Mouse (Mus musculus) urinary bladder, adult 18-20 months (tissue): ENCODE results near the gene Fras1.

Experiments
- DNase-seq, 2 experiments: peaks; one replicate each; pipeline ENCODE4 v3.0.0; 2022; ENCODE audit warnings: low spot score in 2 of 2, mixed read lengths in 2 of 2

Gene Fras1

DNA sequence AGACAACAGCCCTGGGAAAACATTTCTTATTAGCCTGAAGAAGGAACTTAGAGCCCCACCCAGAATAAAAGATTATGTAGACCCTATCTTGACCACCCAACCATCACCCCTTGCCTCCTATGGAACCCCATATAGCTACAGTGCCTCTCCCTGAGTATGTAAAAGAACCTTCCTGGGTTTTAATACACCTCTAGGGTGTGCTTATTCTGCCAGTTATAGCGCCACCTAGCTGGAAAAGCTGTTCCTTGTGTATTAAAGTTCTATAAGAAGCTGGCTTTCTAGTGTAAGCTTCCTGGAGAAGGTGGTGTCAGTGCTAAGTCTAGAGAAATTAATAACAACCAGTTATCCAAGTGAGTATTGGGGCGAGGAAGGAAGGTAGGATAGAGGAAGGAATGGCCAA, 303.7 kb downstream of the Fras1 start:
- DNase-seq: peak in 1 of 2 experiments; percentile 7

DNA sequence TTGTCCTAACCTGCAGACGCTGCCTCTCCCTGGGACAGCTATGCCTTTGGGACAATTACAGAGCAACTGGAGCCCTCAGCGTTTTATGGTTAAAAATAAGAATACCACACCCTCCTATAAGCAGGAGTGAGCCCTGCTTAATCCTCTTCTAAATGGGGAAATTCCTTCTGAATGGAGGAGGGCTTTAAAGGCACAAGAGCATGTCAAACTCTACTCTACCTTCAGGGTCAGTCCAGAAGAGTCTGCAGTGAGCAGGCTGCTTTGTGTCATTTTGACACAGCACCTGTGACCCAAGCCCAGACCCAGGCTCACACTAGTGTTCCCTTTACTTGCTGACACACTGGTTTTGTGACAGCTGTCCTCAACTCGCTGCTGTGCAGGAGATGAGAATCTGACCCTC, 307.3 kb downstream of the Fras1 start:
- DNase-seq: no peak

DNA sequence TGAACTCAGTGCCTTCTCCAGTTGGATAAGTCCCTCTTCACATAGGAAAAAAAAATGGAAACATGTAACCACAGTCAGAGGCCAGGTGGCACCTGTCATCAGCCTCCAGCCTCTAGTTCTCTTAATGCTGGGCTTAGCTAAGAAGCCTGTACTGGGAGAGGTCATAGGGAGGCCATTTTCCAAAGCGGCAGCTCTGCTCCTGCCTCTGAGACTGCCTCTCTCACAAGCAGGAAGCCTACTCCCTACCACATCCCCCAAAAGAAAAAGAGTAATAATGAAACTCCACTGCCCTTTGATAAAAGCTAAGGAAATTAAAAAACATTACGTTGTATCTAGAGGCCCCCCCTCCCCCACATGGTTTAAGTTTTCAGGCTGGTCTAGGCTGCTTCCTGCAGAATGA, 309.0 kb downstream of the Fras1 start:
- no peak for DNase-seq

DNA sequence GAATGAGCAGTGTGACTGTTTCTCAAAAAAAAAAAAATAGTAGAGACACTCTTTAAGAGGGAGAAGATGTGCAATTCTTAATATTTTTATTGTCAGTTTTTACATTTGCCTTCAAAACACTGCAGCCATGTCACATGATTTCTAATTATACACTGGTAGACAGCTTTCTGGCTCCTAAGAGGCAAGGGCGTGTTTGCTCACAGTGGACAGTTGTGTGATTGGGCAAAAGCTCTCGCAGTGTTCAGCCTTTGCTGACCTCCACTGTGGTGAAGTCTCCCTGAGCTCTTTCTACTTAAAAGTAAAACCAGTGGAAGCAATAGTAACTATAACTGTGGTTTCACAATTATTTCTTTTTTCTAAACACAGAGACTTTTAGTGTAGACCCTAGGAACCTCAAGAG, 315.1 kb downstream of the Fras1 start:
- no peak for DNase-seq

DNA sequence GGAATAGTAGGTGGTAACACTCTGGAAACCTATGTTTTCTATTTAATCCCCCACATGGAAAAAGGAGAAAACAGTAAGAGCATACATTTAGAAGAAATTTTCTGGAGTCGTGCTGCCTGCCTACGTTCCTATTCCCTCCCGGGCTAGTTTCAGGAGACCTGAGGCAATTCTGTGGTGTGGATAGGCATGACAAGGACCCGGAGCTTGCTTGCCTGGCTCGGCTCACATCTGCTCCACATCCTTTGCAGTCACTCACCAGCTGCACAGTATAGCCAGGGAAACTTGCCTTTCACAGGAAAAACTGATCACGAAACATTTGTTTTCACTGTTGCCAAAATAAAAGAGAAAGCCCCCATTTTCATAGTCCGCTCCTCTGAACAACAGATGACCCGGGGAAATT, 325.2 kb downstream of the Fras1 start:
- no peak for DNase-seq

DNA sequence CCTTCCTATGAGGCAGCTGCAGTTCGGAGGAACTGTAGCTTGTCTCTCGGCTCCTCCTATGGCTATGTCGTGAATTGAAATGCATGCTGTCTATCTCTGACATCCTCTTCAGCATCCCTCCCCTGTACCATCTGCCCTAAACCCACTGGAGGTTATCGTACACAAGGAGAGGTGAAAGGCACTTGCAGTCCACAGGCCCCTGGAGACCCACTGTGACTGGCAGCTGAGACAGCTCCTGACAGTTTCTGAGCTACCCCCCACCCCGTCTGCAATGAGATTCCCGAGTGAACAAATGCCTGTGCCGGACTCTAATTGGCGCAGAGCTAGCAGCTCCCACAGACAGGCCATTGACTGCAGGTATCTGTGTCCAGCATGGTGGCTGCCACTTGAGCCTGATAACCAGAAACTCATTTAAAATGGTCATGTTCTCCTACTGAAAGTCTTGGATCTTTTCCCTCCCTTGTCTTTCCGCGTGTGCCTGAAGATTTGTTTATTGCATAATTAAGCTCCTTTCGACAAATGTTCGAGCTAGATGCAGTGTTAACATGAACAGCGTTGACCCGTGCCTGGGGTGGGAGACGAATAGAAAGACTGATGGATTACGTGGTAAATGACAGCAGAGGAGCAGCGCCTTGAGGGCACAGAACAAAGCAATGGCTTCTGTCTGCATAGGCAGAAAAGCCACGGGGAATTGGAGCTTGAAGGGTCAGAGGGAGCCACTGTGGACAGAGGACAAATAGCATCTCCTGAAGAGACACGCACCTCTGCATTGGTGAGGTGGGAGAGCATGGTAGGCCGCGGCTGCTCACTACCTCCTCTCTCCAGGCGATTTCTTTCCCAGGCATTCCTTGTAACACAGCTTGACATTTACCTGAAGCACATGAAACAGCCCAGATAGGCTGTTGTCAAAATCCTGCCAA, 329.2 kb downstream of the Fras1 start:
- no peak for DNase-seq

DNA sequence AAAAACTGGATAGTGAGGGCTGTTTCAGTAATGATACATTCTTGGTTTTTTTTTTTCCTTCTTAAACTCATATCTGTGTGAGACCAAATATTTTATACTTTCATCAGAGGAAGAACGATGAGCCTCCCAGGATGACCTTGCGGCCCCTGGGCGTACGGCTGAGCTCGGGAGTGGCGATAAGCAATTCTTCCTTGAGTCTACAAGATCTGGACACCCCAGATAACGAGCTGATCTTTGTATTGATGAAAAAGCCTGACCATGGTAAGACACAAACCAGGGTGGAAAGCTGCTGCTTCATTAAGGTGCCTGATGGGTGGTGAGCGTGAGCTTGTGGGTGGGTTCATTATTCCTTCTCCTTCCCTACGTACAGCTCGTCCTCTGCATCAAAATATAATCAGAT, 334.8 kb downstream of the Fras1 start:
- DNase-seq: no peak

DNA sequence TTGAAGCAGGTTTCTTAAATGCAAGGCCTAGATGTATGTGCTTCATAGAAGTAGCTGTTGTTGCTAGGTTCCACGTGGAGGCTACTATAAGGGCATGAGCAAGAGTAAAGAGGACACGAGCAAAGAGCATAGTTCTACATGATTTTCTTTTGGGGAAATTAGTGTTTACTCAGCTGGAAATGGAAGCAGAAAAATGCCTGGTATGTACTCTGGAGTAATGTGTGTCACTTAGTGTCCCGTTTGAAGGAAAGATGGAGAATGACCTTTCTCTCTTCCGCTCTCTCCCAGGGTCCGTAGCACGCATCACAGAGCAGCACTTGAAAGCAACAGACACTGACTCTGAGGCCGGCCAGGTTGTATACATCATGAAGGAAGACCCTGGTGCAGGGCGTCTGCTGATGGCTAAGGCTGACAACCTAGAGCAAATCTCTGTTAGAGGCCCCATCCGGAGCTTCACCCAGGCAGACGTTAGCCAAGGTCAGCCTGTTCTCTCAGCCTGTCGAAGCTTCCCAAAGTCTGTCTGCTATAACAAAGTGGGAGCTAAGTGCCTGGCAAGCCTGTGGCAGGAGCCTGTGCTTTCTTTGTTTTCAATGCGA, 338.4 kb downstream of the Fras1 start:
- DNase-seq: no peak

DNA sequence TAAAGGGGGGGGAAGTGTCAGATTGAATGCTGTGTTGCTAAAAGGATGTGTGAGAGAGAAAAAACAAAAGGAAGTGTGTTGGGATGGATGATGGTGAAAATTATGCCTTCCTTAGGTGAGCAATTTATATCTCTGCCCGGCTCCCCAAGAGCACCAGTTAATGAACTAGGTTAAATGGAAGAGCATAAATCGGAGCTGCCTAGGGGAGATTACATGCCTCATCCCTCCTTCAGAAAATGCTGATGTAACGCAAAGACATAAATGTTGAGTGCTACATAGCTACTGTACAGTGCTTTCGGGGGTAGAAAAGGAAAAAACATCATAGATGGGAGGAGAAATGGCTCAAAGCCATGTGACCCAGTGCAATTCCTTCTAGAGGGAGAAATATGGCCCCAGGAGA, 339.0 kb downstream of the Fras1 start:
- no peak for DNase-seq

DNA sequence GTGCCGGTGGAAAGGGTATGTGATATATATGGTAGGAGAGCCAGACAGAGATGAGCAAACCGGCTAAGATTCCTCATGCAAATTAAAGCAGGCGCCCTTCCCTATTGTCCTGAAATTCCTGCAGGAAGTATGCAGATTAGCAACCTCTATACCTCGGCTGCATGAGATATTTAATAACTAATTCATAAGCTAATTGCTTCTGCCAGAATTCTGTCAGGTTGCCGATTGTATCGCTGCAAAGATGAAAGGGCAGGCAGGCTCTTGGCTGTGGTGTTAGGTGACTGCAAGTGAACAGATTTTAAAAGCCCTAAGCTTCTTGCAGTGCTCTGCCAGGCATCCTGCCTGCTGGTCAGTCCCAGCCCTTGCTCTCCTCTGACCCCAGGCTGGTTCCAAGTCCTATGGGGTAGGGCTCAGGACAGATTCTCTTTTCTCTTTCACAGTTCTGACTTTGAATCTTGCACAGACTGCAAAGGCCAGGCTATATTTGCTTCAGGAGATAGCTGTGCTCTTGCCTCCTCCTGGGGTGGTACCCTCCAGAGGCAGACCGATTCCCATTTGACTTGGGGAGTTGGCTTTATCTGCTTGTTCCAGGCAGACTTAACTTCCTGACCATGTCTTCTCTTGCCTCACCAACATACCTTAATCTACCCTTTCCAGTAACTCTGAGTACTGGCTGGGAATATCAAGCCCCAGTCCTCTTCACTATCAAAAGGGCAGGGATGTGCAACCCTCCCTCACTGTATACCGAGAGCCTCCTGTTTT, 342.7 kb downstream of the Fras1 start:
- DNase-seq: no peak

DNA sequence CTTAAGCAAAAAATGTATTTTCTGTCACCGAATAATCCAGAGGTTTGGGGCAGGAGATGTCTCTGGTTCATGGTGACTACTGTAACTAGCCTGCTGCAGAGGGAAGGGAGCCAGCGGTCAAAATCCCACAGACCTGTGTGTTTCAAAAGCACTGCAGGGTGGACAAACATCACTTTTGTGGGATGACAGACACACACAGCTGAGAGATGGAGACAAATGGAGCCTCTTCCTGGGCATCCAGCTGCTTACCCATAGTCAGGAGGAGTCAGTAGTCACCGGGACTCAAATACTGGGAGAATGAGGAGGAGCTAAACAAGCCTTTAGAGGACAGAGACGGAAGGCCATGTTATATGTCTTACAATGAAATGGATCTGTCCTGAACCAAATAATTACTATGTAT, 343.9 kb downstream of the Fras1 start:
- no peak for DNase-seq

DNA sequence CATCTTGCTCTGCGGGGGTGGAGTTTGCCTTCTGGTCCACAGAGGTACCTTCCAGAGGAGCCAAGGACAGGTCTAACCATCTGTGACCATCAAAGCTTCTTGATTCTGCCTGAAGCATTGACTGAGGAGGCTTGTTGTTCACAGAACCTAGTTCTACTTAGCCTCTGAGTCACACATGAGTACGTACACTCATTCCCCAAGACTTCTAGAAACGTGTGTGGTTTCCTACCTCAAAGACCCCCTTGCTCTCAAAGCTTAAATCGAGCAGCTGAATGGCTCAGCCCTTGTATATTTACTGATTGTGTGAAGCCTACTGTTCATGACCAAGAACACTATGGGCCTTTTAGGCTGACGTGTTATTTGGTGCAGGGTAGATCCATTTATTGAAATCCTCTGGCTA, 344.8 kb downstream of the Fras1 start:
- no peak for DNase-seq

DNA sequence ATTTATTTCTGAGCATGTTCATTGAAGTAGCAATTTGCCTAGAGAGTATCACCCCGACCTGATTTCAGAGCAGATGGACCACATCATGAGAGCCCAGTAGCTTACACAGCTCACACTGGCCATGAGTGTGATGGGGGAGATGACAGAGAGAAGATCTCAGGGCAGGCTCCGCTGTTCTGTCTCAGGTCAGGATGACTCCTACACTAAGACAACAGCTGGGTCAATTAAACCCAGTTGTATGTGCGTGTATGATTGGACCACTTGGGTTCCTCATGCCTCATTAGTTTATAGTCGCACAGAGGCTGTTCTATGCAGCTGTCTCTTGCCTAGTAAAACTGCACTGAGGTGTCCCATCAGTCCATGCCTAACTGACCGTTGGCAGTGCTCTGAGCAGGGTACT, 345.5 kb downstream of the Fras1 start:
- no peak for DNase-seq

DNA sequence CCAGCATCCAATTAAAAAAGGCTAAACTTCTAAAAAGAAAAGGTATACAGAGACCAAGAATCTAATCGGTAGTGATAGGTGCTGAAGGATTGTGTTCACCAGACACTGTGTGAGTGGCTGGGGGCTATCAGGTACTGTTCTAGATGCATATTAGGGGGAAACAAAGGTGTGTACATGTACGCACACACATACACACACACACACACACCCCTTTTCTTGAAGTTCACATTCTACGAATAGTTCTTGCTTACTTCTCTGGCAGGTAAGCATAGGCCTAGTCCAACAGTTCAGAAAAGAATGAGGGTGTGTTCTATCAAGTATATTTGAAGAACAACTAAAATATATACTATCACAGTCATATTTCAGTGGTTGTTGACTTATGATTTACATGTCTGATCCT, 348.9 kb downstream of the Fras1 start:
- DNase-seq: no peak

DNA sequence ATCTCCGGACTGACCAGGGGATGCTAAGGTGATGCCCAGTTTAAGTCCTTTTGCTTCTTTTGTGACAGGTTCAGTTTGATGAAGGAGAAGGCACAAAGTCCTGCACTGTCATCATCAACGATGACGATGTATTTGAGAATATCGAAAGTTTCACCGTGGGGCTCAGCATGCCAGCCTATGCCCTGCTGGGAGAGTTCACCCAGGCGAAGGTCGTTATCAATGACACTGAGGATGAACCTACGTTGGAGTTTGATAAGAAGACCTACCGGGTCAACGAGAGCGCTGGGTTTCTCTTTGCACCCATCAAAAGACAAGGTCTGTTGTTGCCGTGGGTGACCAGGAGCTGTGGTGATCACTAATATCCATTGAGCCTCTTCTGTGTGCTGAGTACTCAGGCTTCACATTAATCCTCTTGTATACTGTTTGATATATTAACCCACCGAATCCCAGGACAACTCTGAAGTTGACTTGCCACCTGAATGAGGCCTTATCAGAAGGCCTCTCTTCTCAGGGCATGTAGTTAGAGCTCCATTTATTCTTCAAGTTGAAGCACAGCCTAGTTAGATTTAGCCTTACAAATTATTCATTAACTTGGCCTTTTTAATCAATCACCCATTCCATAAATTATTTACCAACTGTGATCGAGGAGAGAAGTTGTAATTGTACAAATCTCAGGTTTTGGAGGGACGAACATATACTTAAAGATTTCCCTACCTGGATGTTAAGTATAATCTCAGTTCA, 365.6 kb downstream of the Fras1 start:
- DNase-seq: no peak

DNA sequence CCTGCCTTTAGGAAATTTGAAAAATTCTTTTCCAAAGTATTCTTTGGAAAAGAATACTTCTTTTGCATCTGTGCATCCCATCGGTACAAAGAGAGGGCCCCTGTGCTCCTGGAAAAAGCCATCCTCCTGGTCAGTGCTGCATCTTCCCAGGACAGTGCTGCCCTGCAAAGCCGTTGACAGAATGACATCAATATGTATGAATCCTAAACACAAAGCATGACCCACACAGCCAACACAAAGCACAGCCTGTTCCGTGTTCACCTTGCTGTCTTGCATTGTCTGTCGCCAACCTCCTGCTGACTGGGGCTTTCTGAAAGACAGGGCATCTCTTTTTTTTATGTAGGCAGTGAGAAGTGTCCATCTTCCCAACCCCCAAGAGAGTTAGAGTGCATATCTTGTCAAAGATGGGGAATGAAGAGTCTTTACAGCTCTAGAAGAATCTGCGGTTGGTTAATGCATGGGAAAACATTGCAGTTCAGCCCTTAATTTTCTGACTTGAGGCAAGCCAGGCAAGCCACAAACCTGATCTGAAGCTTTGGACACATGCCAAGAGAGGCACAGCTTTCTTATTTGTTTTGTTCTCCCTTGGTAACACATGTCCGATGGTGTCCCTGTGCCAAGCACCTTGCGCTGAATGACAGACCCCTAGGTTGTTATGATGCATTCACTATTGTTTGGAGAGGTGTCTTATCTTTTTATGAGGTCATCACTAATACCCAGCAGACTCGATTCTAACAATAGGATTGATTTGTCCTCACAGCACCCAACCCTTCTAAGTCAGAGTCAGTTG, 373.6 kb downstream of the Fras1 start:
- DNase-seq: no peak

DNA sequence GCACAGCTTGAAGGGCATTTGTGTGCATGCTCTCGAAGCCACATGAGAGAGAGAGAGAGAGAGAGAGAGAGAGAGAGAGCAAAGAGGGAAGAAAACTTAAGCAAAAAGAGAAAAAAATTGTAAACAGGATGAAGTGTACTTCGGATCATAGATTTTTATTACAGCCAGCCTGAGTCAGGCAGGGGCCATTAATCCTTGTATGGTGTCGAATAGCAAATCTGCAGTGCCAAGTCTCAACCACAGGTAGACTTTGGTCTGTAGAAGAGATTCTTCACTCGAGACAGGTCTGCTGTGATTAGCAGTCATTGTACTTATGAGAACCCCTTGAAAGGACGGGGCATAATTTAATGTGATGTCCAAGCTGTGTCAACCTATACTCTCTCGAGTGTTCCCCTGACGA, 383.9 kb downstream of the Fras1 start:
- DNase-seq: no peak

DNA sequence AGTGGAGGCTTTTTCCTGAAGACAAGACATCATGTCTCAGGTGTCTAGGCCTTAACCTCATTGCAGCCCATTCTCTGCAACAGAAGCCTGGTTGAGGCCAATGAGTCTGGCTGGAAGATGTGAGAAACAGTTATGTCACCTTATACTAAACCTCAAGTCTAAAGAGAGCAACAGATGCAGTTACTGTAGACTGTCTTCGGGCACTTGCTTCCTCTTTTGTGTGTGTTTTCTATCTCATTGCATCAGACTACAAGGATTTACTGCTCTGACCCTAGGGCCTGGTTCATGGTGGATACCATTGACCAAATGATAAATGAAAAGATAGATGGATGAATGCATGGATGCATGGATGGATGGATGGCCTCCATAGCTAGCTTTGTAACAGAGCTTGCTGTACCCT, 388.3 kb downstream of the Fras1 start:
- DNase-seq: no peak

DNA sequence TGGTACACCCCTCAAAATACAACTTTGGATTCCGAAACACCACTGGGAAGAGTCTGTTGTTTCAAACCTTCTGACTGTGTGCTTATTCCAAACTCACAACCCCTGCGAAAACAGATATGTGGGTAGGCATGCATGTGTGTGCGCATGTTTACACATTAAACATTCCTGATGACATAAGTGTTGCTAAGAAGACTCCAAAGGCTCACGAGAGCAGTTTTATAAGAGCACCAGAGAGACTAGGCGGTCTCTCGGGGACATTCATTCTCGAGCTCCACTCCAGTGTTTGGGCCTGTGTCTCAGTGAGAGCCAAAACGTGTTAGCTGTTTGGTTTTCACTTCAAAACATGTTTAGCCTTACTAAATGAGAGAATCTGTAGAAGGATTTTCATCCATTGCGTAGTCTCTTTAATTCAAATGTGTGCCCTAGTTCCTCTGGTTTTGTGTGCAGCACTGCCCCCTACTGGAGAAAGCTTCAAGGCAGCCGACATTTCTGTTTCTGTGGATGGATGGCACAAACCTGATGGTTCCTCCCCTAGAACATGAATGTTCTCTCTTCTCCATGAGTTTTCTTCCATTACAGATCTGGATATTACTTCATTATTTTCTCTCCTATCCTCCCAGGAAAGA, 395.2 kb downstream of the Fras1 start:
- DNase-seq: peak; percentile 20 to 50

DNA sequence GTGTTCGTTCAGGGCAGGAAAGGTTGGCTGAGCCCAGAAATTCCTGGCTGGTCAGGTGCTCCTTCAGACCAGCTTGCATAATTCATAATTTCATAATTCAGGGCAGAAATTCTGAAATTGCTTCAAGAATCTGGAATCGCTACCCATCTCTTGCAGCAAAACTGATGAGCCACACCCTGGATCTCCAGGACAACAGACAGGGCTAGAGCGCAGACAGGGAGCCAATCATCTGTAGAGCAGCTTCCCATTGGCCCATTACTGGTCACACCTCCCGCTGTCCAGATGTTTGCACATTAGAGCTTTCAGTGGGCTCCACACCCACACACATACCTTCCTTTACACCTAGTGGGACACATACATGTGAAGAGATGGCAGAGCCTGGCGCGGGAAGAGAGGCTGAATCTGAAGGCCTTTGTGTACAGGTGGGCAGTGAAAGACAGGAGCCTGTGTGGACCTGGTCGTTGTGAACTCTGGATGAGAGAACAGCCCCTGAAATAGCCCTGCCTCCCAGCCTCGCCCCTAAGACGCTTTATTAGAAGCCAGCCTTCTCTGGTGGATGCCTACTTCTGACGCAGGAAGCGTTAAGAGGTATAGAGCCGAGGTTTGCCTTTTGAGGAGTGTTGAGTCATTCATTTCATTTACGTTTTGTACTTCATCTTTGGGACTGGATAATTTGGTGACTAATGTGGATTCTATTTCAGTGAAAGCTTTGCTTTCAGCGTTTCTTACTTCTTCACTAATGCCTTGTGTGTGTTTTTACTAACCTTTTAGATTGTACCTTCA, 409.9 kb downstream of the Fras1 start:
- no peak for DNase-seq
